Mouse (Mus musculus): ENCODE data around the gene Fat2. TPM values are rescaled to one million over a fixed set of nuclear protein-coding genes. Genes with fewer than 3 reads are reported as not detected.

The Fat2 gene
- polyA plus RNA-seq, 1 experiment from 2014 or later: 0.16 TPM

DNA sequence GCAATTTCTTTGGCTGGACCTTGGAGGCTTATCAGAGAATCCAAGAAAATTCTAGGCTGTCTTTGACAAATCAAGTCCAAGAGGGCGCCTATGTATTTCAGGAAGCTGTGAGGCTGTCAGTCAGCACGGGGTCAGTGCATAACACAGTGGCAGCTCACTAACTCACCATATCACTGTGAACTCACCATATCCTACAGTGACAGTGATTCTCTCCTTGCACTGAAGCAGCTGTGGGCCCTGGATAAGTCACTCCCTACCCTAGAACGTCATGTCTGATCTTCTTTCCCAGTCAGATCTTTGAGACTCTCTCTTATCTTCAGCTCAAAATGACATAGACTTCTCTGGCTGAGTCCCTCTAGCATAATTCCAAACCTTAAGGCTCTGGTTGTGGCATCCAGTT is 96.9 kb downstream of the Fat2 start:
- ATAC-seq (ENCODE audit: low FRiP score, low TSS enrichment): no peak
- Histone ChIP-seq H3K4me1 (ENCODE audit: control insufficient read depth, insufficient read depth, low read length) (0 out of 2 replicates have a peak, but pooled peaks cover 4% of the 10 kb centered on the region), H3K9me3 (ENCODE audit: control insufficient read depth, low read length) (no peaks in the 10 kb centered on the region), H3K4me3 (ENCODE audit: low read length) (no peak overlapping the region), H3K4me2 (replicated peaks; ENCODE audit: low read depth, low read length) (no peak overlapping the region), H3K9ac (ENCODE audit: low read depth, low read length) (no peak overlapping the region), H3K27ac (ENCODE audit: low read depth, low read length) (no peak overlapping the region), H3K27me3 (ENCODE audit: control insufficient read depth, insufficient read depth, low read length) (no peaks in the 10 kb centered on the region), H3K36me3 (ENCODE audit: control insufficient read depth, insufficient read depth, low read length) (no peaks in the 10 kb centered on the region)
- 76% methylated on average over 3 of the region's 3 CpGs for WGBS

DNA sequence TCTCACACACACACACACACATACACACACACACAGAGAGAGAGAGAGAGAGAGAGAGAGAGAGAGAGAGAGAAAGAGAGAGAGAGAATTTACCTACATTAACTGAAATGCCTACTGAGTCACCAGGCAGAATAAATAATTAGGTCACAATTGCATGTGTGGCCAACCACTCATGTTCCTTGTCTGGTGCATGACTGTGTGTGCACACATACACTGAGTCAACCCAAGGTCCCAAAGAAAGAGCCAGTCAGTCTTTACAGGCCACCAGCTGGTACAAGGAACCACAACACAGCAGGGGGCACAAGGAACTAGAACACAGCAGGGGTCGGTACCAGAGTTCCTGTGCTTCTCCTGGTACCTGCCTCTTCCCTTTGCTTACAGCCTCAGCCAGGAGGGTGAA is 99.5 kb downstream of the Fat2 start:
- no peak overlapping the region for H3K9ac ChIP-seq (ENCODE audit: low read depth, low read length)
- 0 out of 2 replicates have a peak, but pooled peaks cover 4% of the 10 kb centered on the region for H3K4me1 ChIP-seq (ENCODE audit: control insufficient read depth, insufficient read depth, low read length)
- H3K27ac ChIP-seq (ENCODE audit: low read depth, low read length): no peak overlapping the region
- H3K4me2 ChIP-seq (replicated peaks; ENCODE audit: low read depth, low read length): no peak overlapping the region
- H3K9me3 ChIP-seq (ENCODE audit: control insufficient read depth, low read length): no peaks in the 10 kb centered on the region
- 73% methylated on average over 1 of the region's 1 CpGs for WGBS
- H3K27me3 ChIP-seq (ENCODE audit: control insufficient read depth, insufficient read depth, low read length): no peaks in the 10 kb centered on the region
- peaks cover 6% of the 10 kb centered on the region; the same call in 1 of the 2 replicates for H3K36me3 ChIP-seq (ENCODE audit: control insufficient read depth, insufficient read depth, low read length)
- no peak overlapping the region for H3K4me3 ChIP-seq (ENCODE audit: low read length)
- no peak for ATAC-seq (ENCODE audit: low FRiP score, low TSS enrichment)

DNA sequence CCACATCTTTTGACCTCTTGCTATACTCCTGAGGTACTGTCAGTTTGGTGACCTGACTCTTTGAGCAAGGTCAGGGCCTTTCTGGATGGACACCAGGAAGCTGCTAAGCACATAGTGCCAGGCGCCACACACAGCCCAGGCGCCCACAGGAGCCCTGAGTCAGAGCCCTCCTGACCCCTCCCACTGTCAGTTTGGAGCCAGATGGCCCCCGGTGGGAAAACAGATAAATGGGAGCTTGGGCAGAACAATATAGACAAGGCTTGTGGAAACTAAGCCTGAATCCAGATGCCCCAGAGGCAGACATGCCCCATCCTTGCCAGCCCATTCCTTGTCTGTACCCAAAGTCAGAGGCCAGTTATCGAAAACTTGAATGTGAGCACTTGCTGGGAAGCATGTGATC is 101.6 kb downstream of the Fat2 start:
- H3K27me3 ChIP-seq (ENCODE audit: control insufficient read depth, insufficient read depth, low read length): no peaks in the 10 kb centered on the region
- ATAC-seq (ENCODE audit: low FRiP score, low TSS enrichment): no peak
- 82% methylated on average over 4 of the region's 4 CpGs for WGBS
- 0 out of 2 replicates have a peak, but pooled peaks cover 4% of the 10 kb centered on the region for H3K4me1 ChIP-seq (ENCODE audit: control insufficient read depth, insufficient read depth, low read length)
- H3K36me3 ChIP-seq (ENCODE audit: control insufficient read depth, insufficient read depth, low read length): peaks cover 6% of the 10 kb centered on the region; the same call in 1 of the 2 replicates
- no peak overlapping the region for H3K4me3 ChIP-seq (ENCODE audit: low read length)
- no peak overlapping the region for H3K9ac ChIP-seq (ENCODE audit: low read depth, low read length)
- H3K4me2 ChIP-seq (replicated peaks; ENCODE audit: low read depth, low read length): no peak overlapping the region
- H3K27ac ChIP-seq (ENCODE audit: low read depth, low read length): no peak overlapping the region
- H3K9me3 ChIP-seq (ENCODE audit: control insufficient read depth, low read length): no peaks in the 10 kb centered on the region

DNA sequence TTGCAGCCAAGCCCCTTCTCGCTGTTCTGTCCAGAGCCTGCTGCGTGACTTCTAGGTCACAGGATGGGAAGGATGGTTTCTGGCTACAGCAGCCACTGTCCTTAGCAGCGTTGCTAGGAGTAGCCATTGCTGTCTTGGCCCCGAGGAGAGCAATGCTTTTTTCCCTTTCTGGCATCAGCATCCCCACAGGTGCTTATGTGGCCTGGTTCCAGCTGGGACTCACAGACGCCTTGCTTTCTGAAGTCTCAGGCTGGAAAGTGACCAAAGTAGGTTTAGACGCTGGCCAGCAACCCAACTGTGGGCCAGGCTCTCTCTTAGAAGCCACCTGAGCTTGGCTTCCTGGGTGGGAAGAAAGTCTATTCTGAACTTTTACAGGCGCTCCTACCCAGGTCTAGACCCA is 102.1 kb downstream of the Fat2 start:
- H3K36me3 ChIP-seq (ENCODE audit: control insufficient read depth, insufficient read depth, low read length): peaks cover 6% of the 10 kb centered on the region; the same call in 1 of the 2 replicates
- no peak overlapping the region for H3K4me2 ChIP-seq (replicated peaks; ENCODE audit: low read depth, low read length)
- no peak overlapping the region for H3K27ac ChIP-seq (ENCODE audit: low read depth, low read length)
- H3K9ac ChIP-seq (ENCODE audit: low read depth, low read length): no peak overlapping the region
- H3K4me3 ChIP-seq (ENCODE audit: low read length): no peak overlapping the region
- no peaks in the 10 kb centered on the region for H3K9me3 ChIP-seq (ENCODE audit: control insufficient read depth, low read length)
- no peaks in the 10 kb centered on the region for H3K27me3 ChIP-seq (ENCODE audit: control insufficient read depth, insufficient read depth, low read length)
- 92% methylated on average over 7 of the region's 7 CpGs for WGBS
- 0 out of 2 replicates have a peak, but pooled peaks cover 4% of the 10 kb centered on the region for H3K4me1 ChIP-seq (ENCODE audit: control insufficient read depth, insufficient read depth, low read length)
- no peak for ATAC-seq (ENCODE audit: low FRiP score, low TSS enrichment)

DNA sequence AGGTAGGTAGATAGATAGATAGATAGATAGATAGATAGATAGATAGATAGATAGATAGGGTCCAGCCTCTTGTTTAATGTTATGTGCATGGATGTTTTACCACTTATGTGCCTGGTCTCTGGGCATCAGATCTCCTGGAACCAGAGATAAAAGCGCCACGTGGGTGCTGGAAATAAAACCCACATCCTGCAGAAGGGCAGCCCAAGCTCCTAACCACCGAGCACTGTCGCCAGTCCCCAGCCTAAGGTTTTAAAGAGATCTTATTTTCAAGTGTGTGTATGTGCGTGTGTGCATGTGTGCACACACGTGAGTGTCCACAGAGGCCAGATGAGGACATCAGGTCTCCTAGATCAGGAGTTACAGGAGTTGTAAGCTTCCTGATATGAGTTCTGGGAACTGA is 105.3 kb downstream of the Fat2 start:
- Histone ChIP-seq H3K4me1 (ENCODE audit: control insufficient read depth, insufficient read depth, low read length) (0 out of 2 replicates have a peak, but pooled peaks cover 4% of the 10 kb centered on the region), H3K9me3 (ENCODE audit: control insufficient read depth, low read length) (no peaks in the 10 kb centered on the region), H3K27ac (ENCODE audit: low read depth, low read length) (no peak overlapping the region), H3K4me2 (replicated peaks; ENCODE audit: low read depth, low read length) (no peak overlapping the region), H3K27me3 (ENCODE audit: control insufficient read depth, insufficient read depth, low read length) (no peaks in the 10 kb centered on the region), H3K36me3 (ENCODE audit: control insufficient read depth, insufficient read depth, low read length) (peaks cover 14% of the 10 kb centered on the region; the same call in 1 of the 2 replicates), H3K9ac (ENCODE audit: low read depth, low read length) (no peak overlapping the region), H3K4me3 (ENCODE audit: low read length) (no peak overlapping the region)
- ATAC-seq (ENCODE audit: low FRiP score, low TSS enrichment): no peak
- WGBS: 86% methylated on average over 6 of the region's 6 CpGs

DNA sequence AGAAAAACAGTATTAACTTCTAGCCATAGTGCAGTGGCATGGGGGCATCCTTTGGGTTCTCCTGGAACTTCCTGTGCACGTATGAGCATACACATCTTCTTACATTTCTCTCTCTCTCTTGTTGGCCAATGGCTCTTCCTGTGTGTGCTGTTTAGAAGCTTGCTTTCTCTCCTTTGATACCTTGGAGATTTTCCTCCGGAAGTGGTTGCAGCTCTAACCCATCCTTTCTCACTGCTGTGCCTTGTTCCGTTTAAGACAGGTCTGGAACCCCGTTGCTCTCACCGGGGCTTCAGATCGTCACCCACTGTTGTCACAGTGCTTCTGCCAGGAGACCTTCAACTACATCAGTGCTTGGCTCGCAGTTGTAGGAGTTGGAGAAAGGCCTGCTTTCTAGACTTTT is 115.1 kb downstream of the Fat2 start:
- Histone ChIP-seq H3K27me3 (ENCODE audit: control insufficient read depth, insufficient read depth, low read length) (no peaks in the 10 kb centered on the region), H3K9me3 (ENCODE audit: control insufficient read depth, low read length) (no peaks in the 10 kb centered on the region), H3K4me2 (replicated peaks; ENCODE audit: low read depth, low read length) (no peak overlapping the region), H3K9ac (ENCODE audit: low read depth, low read length) (no peak overlapping the region), H3K4me3 (ENCODE audit: low read length) (no peak overlapping the region), H3K27ac (ENCODE audit: low read depth, low read length) (no peak overlapping the region), H3K36me3 (ENCODE audit: control insufficient read depth, insufficient read depth, low read length) (peaks cover 26% of the 10 kb centered on the region), H3K4me1 (ENCODE audit: control insufficient read depth, insufficient read depth, low read length) (no peaks in the 10 kb centered on the region)
- ATAC-seq (ENCODE audit: low FRiP score, low TSS enrichment): no peak
- WGBS: 89% methylated on average over 7 of the region's 7 CpGs

DNA sequence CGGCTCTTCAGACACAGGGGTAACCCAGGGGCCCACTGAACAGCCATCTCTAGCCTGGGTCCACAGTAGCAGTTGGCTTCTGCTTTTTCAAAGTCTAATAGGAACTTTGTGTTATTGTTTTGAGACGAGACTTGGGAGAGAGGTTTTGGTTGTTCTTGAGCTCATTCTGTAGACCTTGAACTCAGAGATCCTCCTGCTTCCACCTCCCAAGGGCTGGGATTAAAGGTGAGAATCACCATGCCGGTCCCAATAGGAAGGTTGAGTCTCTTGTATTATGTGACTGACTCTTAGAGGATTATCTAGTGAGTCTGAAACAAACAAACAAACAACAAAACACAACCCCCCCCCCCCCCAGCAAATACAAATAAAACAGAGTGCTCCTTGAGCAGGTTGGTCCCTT is 117.9 kb downstream of the Fat2 start:
- Histone ChIP-seq H3K9ac (ENCODE audit: low read depth, low read length) (no peak overlapping the region), H3K36me3 (ENCODE audit: control insufficient read depth, insufficient read depth, low read length) (peaks cover 14% of the 10 kb centered on the region), H3K4me3 (ENCODE audit: low read length) (no peak overlapping the region), H3K4me1 (ENCODE audit: control insufficient read depth, insufficient read depth, low read length) (no peaks in the 10 kb centered on the region), H3K27me3 (ENCODE audit: control insufficient read depth, insufficient read depth, low read length) (no peaks in the 10 kb centered on the region), H3K4me2 (replicated peaks; ENCODE audit: low read depth, low read length) (no peak overlapping the region), H3K9me3 (ENCODE audit: control insufficient read depth, low read length) (no peaks in the 10 kb centered on the region), H3K27ac (ENCODE audit: low read depth, low read length) (no peak overlapping the region)
- ATAC-seq (ENCODE audit: low FRiP score, low TSS enrichment): no peak
- WGBS: 88% methylated on average over 3 of the region's 3 CpGs

DNA sequence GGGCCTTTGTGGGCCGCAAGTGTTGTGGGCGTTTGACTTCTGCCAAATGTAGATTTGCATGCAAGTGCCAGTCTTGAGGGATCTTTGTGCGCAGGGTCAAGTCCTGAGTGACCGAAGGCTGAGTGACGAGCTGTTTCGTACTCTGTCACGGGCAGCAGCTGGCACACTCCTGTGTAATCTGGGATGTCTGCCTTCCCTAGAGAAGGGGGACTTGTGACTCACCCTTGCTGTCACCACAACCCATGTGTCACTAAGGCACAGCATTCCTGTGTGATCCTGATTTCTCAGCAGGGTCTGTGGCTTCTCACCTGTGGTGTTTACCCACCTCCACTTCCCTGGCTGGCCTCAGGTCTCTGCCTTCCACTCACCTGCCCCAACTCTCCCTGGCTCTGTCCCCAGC is 118.5 kb downstream of the Fat2 start:
- no peaks in the 10 kb centered on the region for H3K27me3 ChIP-seq (ENCODE audit: control insufficient read depth, insufficient read depth, low read length)
- WGBS: 91% methylated on average over 7 of the region's 7 CpGs
- H3K36me3 ChIP-seq (ENCODE audit: control insufficient read depth, insufficient read depth, low read length): peaks cover 9% of the 10 kb centered on the region; the same call in 1 of the 2 replicates
- H3K9ac ChIP-seq (ENCODE audit: low read depth, low read length): no peak overlapping the region
- no peak for ATAC-seq (ENCODE audit: low FRiP score, low TSS enrichment)
- H3K4me1 ChIP-seq (ENCODE audit: control insufficient read depth, insufficient read depth, low read length): no peaks in the 10 kb centered on the region
- H3K27ac ChIP-seq (ENCODE audit: low read depth, low read length): no peak overlapping the region
- H3K9me3 ChIP-seq (ENCODE audit: control insufficient read depth, low read length): no peaks in the 10 kb centered on the region; the same call in 1 of the 2 replicates
- no peak overlapping the region for H3K4me2 ChIP-seq (replicated peaks; ENCODE audit: low read depth, low read length)
- no peak overlapping the region for H3K4me3 ChIP-seq (ENCODE audit: low read length)

DNA sequence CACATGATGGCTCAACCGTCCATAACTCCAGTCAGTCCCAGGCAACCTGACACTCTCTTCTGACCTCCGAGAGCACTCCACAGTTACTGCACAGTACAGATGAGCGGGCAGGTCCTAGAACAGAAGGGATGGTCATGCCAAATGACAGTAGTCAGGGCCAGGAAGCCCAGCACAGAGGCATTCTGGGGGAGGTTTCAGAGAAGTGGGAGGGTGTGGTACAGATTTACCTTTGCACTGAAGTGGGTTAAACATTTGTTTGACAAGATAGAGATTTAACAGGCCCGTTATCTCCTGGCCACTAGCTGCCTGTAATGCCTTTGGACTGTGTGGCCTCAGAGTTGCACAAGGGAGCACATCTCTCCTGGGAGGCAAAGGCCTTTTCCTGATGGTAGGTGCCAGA is 118.9 kb downstream of the Fat2 start:
- no peaks in the 10 kb centered on the region for H3K27me3 ChIP-seq (ENCODE audit: control insufficient read depth, insufficient read depth, low read length)
- no peaks in the 10 kb centered on the region for H3K4me1 ChIP-seq (ENCODE audit: control insufficient read depth, insufficient read depth, low read length)
- no peak overlapping the region for H3K4me3 ChIP-seq (ENCODE audit: low read length)
- no peak overlapping the region for H3K9ac ChIP-seq (ENCODE audit: low read depth, low read length)
- peak; percentile 85 for ATAC-seq (ENCODE audit: low FRiP score, low TSS enrichment)
- peaks cover 9% of the 10 kb centered on the region; the same call in 1 of the 2 replicates for H3K36me3 ChIP-seq (ENCODE audit: control insufficient read depth, insufficient read depth, low read length)
- peaks cover 3% of the 10 kb centered on the region; the same call in 1 of the 2 replicates for H3K9me3 ChIP-seq (ENCODE audit: control insufficient read depth, low read length)
- WGBS: 41% methylated on average over 4 of the region's 4 CpGs
- H3K27ac ChIP-seq (ENCODE audit: low read depth, low read length): no peak overlapping the region
- no peak overlapping the region for H3K4me2 ChIP-seq (replicated peaks; ENCODE audit: low read depth, low read length)
